Mouse (Mus musculus): ENCODE measurements around the gene Fndc3a. TPM values are rescaled to one million over a fixed set of nuclear protein-coding genes. Genes with fewer than 3 reads are reported as not detected.
A peak's percentile ranks its signal among the peaks of the same experiment; 100 is the strongest.

Gene Fndc3a
- polyA plus RNA-seq, 1 experiment from 2014 or later = 19.5 TPM

GRCm38 (mm10) chr14:72644620-72645019 lies 65.2 kb downstream of the Fndc3a start:
- DNase-seq (ENCODE audit: low spot score) (no peak), ATAC-seq (replicated peaks; ENCODE audit: low FRiP score) (no peak)
- H3K27me3 ChIP-seq (replicated peaks; ENCODE audit: control insufficient read depth, insufficient read depth, low read length) = no peaks in the 10 kb centered on the region
- H3K9me3 ChIP-seq (ENCODE audit: control insufficient read depth, low read length) = no peaks in the 10 kb centered on the region
- H3K36me3 ChIP-seq (ENCODE audit: control insufficient read depth, insufficient read depth, low read length) = 0 out of 2 replicates have a peak, but pooled peaks cover 2% of the 10 kb centered on the region
- WGBS = 79% methylated on average over 1 of the region's 1 CpGs
- H3K4me1 ChIP-seq (replicated peaks; ENCODE audit: control insufficient read depth, insufficient read depth, low read length) = no peaks in the 10 kb centered on the region
- H3K4me2 ChIP-seq = no peak overlapping the region
- H3K4me3 ChIP-seq (ENCODE audit: low read depth, low read length) = no peak overlapping the region
- no peak overlapping the region for H3K27ac ChIP-seq (ENCODE audit: low read depth, low read length)
- no peak overlapping the region for H3K9ac ChIP-seq (ENCODE audit: low read depth, low read length)

GRCm38 (mm10) chr14:72638507-72638906 lies 71.3 kb downstream of the Fndc3a start:
- no peak for ATAC-seq (replicated peaks; ENCODE audit: low FRiP score)
- Histone ChIP-seq H3K4me3 (ENCODE audit: low read depth, low read length) (no peak overlapping the region), H3K9ac (ENCODE audit: low read depth, low read length) (no peak overlapping the region), H3K4me1 (replicated peaks; ENCODE audit: control insufficient read depth, insufficient read depth, low read length) (no peaks in the 10 kb centered on the region), H3K9me3 (ENCODE audit: control insufficient read depth, low read length) (no peaks in the 10 kb centered on the region), H3K27ac (ENCODE audit: low read depth, low read length) (no peak overlapping the region), H3K4me2 (no peak overlapping the region), H3K27me3 (replicated peaks; ENCODE audit: control insufficient read depth, insufficient read depth, low read length) (no peaks in the 10 kb centered on the region), H3K36me3 (ENCODE audit: control insufficient read depth, insufficient read depth, low read length) (0 out of 2 replicates have a peak, but pooled peaks cover 2% of the 10 kb centered on the region)
- no peak for DNase-seq (ENCODE audit: low spot score)
- 89% methylated on average over 6 of the region's 6 CpGs for WGBS

GRCm38 (mm10) chr14:72633571-72633970 lies 76.2 kb downstream of the Fndc3a start:
- no peak overlapping the region for H3K4me3 ChIP-seq (ENCODE audit: low read depth, low read length)
- no peaks in the 10 kb centered on the region for H3K27me3 ChIP-seq (replicated peaks; ENCODE audit: control insufficient read depth, insufficient read depth, low read length)
- no peaks in the 10 kb centered on the region for H3K9me3 ChIP-seq (ENCODE audit: control insufficient read depth, low read length)
- DNase-seq (ENCODE audit: low spot score) (no peak), ATAC-seq (replicated peaks; ENCODE audit: low FRiP score) (no peak)
- no peaks in the 10 kb centered on the region for H3K4me1 ChIP-seq (replicated peaks; ENCODE audit: control insufficient read depth, insufficient read depth, low read length)
- H3K4me2 ChIP-seq = no peak overlapping the region
- no peaks in the 10 kb centered on the region for H3K36me3 ChIP-seq (ENCODE audit: control insufficient read depth, insufficient read depth, low read length)
- 82% methylated on average over 2 of the region's 2 CpGs for WGBS
- H3K9ac ChIP-seq (ENCODE audit: low read depth, low read length) = no peak overlapping the region
- H3K27ac ChIP-seq (ENCODE audit: low read depth, low read length) = no peak overlapping the region

- ATAC-seq (replicated peaks; ENCODE audit: low FRiP score) (no peak), DNase-seq (ENCODE audit: low spot score) (no peak)
- H3K27ac ChIP-seq (ENCODE audit: low read depth, low read length) = no peak overlapping the region
- no peaks in the 10 kb centered on the region for H3K4me1 ChIP-seq (replicated peaks; ENCODE audit: control insufficient read depth, insufficient read depth, low read length)
- H3K9ac ChIP-seq (ENCODE audit: low read depth, low read length) = no peak overlapping the region
- H3K27me3 ChIP-seq (replicated peaks; ENCODE audit: control insufficient read depth, insufficient read depth, low read length) = no peaks in the 10 kb centered on the region
- H3K4me3 ChIP-seq (ENCODE audit: low read depth, low read length) = no peak overlapping the region
- no peak overlapping the region for H3K4me2 ChIP-seq
- no peaks in the 10 kb centered on the region for H3K36me3 ChIP-seq (ENCODE audit: control insufficient read depth, insufficient read depth, low read length)
- H3K9me3 ChIP-seq (ENCODE audit: control insufficient read depth, low read length) = no peaks in the 10 kb centered on the region
Observed at GRCm38 (mm10) chr14:72625411-72625810, 84.4 kb downstream of the Fndc3a start.

- Histone ChIP-seq H3K9ac (ENCODE audit: low read depth, low read length) (no peak overlapping the region), H3K4me3 (ENCODE audit: low read depth, low read length) (no peak overlapping the region), H3K27ac (ENCODE audit: low read depth, low read length) (no peak overlapping the region), H3K27me3 (replicated peaks; ENCODE audit: control insufficient read depth, insufficient read depth, low read length) (no peaks in the 10 kb centered on the region), H3K4me1 (replicated peaks; ENCODE audit: control insufficient read depth, insufficient read depth, low read length) (peaks cover 7% of the 10 kb centered on the region), H3K4me2 (0 out of 2 replicates have a peak overlapping the region, but pooled peaks have one; percentile 59), H3K9me3 (ENCODE audit: control insufficient read depth, low read length) (no peaks in the 10 kb centered on the region), H3K36me3 (ENCODE audit: control insufficient read depth, insufficient read depth, low read length) (no peaks in the 10 kb centered on the region)
- ATAC-seq (replicated peaks; ENCODE audit: low FRiP score) (no peak), DNase-seq (ENCODE audit: low spot score) (no peak)
- 81% methylated on average over 3 of the region's 3 CpGs for WGBS
Observed at GRCm38 (mm10) chr14:72604077-72604476, 105.7 kb downstream of the Fndc3a start.

- Histone ChIP-seq H3K4me2 (peak overlapping the region; percentile 59), H3K4me3 (ENCODE audit: low read depth, low read length) (peak overlapping the region; percentile 57), H3K4me1 (replicated peaks; ENCODE audit: control insufficient read depth, insufficient read depth, low read length) (peaks cover 7% of the 10 kb centered on the region), H3K27me3 (replicated peaks; ENCODE audit: control insufficient read depth, insufficient read depth, low read length) (no peaks in the 10 kb centered on the region), H3K9me3 (ENCODE audit: control insufficient read depth, low read length) (no peaks in the 10 kb centered on the region), H3K36me3 (ENCODE audit: control insufficient read depth, insufficient read depth, low read length) (no peaks in the 10 kb centered on the region), H3K27ac (ENCODE audit: low read depth, low read length) (peak overlapping the region; percentile 56; the same call in 1 of the 2 replicates), H3K9ac (ENCODE audit: low read depth, low read length) (peak overlapping the region; percentile 73)
- ATAC-seq (replicated peaks; ENCODE audit: low FRiP score) = no peak
- no peak for DNase-seq (ENCODE audit: low spot score)
- 4% methylated on average over 8 of the region's 8 CpGs for WGBS
Observed at GRCm38 (mm10) chr14:72603194-72603521, 106.6 kb downstream of the Fndc3a start.

GRCm38 (mm10) chr14:72602521-72603193 lies 107.1 kb downstream of the Fndc3a start:
- no peaks in the 10 kb centered on the region for H3K9me3 ChIP-seq (ENCODE audit: control insufficient read depth, low read length)
- no peaks in the 10 kb centered on the region; the same call in 1 of the 2 replicates for H3K36me3 ChIP-seq (ENCODE audit: control insufficient read depth, insufficient read depth, low read length)
- peak overlapping the region; percentile 56; the same call in 1 of the 2 replicates for H3K27ac ChIP-seq (ENCODE audit: low read depth, low read length)
- H3K4me1 ChIP-seq (replicated peaks; ENCODE audit: control insufficient read depth, insufficient read depth, low read length) = peaks cover 7% of the 10 kb centered on the region
- H3K4me3 ChIP-seq (ENCODE audit: low read depth, low read length) = peak overlapping the region; percentile 57
- H3K27me3 ChIP-seq (replicated peaks; ENCODE audit: control insufficient read depth, insufficient read depth, low read length) = no peaks in the 10 kb centered on the region
- peak overlapping the region; percentile 59 for H3K4me2 ChIP-seq
- H3K9ac ChIP-seq (ENCODE audit: low read depth, low read length) = peak overlapping the region; percentile 73
- DNase-seq (ENCODE audit: low spot score) = peak; percentile 79
- ATAC-seq (replicated peaks; ENCODE audit: low FRiP score) = peak; percentile 89
- 5% methylated on average over 20 of the region's 20 CpGs for WGBS

GRCm38 (mm10) chr14:72601381-72602305 lies 108.2 kb downstream of the Fndc3a start:
- 0 out of 2 replicates have a peak, but pooled peaks have one; percentile 27 for ATAC-seq (replicated peaks; ENCODE audit: low FRiP score)
- Histone ChIP-seq H3K9ac (ENCODE audit: low read depth, low read length) (peak overlapping the region; percentile 10; the same call in 1 of the 2 replicates), H3K27me3 (replicated peaks; ENCODE audit: control insufficient read depth, insufficient read depth, low read length) (no peaks in the 10 kb centered on the region), H3K9me3 (ENCODE audit: control insufficient read depth, low read length) (no peaks in the 10 kb centered on the region), H3K4me2 (peak overlapping the region; percentile 59), H3K4me1 (replicated peaks; ENCODE audit: control insufficient read depth, insufficient read depth, low read length) (peaks cover 7% of the 10 kb centered on the region), H3K27ac (ENCODE audit: low read depth, low read length) (no peak overlapping the region), H3K4me3 (ENCODE audit: low read depth, low read length) (peak overlapping the region; percentile 57), H3K36me3 (ENCODE audit: control insufficient read depth, insufficient read depth, low read length) (no peaks in the 10 kb centered on the region; the same call in 1 of the 2 replicates)
- WGBS = 72% methylated on average over 5 of the region's 5 CpGs
- no peak for DNase-seq (ENCODE audit: low spot score)

All from liver, embryonic 11.5 days (tissue).